Mouse (Mus musculus) urinary bladder, postnatal 10 days (tissue): ENCODE measurements around the gene Dock10.
"Not testable (repeated sequence)": the region's sequence is repeated elsewhere in the genome, so short reads cannot be mapped to it uniquely, and the experiment has no call there.

Source experiments
- DNase-seq: peaks from one replicate; pipeline ENCODE4 v3.0.0; 2022; ENCODE audit warnings: low spot score

The Dock10 gene

DNA sequence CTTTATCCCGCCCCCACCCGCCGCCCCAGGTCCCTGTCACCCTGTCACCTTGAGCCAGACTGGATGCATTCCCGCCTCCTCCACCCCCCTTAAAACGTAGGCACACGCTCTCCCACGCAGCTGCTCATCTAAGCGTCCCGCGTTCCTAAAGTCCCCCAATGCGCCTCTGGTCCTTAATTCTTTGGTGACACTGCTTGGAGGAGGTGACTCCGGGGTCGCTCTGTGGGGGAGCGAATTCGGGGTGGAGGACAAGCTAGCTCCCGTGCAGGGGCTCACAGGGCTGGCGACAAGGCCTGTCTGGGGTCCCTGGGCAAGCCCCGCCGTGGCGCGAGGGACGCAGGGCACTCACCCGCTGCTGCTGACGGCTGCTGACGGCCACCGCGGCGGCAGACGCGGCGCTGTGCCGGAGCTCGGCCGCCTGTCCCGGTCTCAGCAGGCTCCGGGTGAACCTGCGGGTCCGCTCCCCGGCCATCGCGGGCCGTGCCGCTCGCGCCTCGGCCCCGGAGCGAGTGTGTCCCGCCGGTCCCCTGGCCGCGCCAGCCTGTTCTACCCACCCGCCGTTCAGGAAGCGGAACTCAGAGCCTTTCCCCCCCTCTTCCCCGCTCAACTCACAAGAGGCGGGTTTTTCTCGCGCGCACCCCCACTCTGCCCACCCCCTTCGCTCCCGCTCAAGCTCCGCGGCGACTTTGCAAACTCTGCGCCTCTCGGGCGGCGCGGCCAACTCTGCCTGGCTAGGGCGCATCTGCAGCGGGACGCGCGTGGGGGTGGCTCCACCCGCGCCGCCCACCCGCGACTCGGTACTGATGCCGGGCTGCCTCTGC, at the start of gene Dock10:
TSS of gene Dock10 (minus strand) at position 551 of the 821 bp plus-strand sequence.
- DNase-seq = no peak

DNA sequence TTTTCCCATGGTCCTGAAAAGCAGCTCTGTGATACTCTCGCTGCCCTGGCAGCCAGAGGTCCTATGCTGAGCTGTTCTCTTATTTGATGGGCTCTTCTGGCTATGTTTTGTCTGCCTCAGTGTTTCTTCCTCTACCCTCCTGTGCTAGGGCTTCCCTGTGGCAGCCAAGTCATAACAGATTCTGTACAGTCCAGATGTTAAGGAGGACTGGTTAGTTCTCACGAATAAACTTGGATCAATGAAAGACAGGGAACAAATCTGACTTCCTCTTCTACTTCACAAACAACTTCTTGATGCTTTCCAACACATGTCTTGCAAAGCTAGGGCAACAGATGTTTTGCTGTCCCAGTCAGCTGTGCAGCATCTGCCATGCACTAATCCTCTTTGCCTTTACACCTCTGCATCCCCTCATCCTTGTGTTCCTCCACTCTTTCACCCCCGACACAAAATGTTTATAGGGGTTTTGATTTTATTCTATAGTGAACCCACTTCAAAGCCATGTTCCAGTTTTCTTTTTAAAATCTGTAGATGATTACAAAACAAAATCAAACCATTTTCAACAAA, 48.6 kb upstream of the Dock10 start:
- no peak for DNase-seq

DNA sequence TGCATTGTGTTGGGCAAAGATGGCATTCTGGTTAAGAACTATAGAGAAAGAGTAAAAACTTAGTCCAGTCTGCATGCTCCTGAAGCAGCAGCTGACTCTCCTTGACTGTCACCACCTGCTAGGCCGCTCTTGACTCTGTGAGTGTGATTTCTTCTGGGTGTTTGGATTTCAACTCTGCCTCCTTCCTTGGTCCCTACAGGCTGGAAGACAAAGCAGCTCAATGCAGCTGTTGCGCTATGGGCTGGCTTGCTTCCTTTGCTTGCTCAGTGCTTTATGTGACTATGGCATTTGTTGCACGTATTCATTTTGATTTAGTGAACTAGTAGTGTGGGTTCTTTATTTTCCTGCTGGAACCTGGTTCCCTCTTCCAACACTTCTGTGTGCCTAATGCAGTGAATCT, 43.7 kb upstream of the Dock10 start:
- no peak for DNase-seq

DNA sequence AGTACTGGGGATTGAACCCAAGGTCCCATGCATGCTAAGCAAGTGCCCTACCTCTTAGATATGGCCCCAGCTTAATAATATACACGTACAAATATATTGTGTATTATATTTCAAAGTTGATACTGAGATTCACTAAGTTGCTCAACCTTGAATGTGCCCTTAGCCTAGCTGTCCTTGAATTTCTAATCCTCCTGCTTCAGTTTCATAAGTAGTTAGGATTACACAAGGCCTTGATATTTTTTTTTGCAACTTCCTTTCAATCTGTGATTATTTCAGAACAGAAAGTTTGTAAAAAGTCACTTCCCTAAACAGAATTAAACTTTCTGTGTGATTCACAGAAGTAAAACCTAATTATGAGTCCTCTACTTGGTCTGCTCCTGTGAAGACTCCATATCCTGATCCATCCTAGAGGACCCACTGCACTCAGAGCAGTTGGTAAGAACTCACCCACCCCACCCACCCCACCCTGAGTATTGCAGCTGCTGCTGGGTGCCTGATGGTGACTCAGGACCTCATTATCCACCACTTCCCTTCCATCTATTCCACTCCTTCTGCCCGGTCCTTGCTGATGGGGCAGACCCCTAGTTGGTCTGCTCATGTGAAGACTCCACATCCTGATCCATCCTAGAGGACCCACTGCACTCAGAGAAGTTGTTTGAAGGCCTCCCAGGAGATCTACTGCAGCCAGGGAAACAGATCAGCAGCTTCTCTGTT, 26.9 kb upstream of the Dock10 start:
- no peak for DNase-seq

DNA sequence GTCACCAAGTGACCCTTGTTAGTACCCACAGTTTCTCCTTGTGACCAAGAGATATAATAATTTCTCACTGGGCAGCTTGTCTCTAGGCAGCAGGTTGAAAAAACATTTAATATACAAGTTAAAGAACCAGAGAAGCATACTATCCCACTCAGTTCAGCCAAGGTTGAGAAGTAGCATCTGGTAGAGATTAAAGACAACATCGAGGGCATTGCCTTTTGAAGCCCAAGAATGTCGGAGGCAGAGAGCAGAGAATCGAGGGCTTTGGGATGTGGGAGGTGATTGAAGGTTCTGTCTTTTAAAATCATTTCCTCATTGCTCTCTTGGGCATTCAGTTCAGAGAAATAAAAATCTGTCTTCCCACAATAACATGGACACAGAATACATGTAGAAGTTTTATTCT, 25.8 kb upstream of the Dock10 start:
- DNase-seq = no peak

DNA sequence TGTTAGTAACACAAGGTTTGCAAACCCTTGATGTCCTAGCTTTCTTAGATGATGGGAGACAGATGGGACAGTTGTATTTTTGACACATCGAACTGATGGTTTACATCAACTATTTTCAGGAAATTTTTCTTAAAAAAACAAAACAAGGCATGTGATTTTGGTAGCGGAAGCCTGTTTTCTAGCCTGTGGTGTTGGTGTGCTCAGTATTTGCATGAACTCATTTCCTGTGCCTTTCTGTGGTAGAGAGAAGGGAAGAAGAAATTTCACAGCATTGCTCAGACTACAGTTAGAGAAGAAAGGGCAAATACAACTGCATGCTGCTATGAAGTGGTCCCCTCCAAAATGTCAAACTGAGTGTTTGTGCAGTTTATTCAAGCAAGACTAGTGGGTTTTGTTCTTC, 7.2 kb upstream of the Dock10 start:
- no peak for DNase-seq

DNA sequence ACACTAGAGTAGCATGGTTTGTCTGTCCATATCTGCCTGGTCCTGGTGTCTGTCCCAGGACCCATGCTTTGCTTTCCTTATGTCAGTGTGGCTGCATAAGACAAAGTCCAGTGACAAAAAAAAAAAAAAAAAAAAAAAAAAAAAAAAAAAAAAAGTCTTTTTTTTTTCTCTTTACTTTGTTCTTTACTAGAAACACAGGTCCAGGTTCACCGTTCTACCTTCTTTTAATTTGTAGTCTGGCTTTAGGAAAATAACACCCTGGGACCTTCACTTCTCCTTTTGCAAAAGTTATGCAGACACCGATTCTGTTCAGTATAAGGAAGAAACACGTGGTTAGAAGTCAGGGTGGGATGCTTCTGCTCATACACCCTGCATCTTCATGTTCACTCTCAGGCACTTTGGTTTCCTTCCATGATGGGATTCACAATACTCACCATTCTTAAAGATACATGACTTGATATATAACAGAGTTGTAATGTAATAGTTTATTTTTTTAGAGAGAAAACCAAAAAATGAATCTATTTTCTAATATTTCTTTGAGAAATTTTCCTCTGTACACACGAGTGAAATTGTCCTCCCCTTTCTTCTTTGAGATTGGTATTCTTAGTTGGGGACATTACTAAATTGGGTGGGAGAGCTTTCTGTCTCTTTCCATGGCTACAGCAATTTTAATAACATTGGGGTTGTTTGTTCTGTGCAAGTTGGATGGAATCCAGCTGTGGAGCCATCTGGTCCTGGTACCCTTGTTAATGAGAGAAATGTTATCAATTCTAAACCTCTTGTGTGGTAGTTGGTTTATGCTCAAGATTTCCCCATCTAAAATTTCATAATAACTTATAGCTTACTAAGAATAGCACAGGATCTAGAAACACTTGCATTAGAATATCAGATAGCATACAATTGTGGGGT, 5.0 kb upstream of the Dock10 start:
- DNase-seq = no peak

DNA sequence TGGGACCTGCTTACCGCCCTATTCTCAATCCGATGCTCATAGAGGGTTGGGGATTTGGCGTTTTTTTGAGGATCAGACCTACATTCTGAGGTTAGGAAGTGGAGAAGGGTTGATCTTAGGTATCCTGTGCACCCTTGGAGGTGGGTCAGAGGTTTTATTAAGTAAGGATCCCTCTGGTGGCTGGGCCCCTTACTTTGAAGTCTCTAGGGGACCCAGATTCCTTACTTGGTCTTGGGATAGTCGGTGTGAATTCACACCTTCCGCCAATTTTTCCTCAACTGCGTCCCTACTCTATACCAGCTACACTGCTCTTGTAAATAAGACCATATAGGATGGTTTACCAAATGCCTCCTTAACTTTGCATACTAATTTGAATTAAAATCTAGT, 464 bp upstream of the Dock10 start:
- DNase-seq = no peak

DNA sequence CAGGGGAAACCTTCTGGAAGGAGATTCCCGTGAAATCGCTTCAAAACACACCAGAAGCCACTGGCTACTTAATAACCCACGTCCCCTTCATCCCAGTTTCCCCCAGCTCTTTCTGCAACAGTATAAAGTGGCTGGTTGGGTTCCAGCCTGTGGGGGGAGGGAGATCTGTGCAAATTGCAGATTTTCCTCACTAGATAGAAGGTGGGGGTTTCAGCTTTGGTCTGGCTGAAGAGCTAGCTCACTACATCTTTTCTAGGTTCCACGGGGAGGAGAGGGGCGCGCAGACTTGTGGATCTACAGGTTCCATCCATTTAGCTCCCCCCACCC, 714 bp downstream of the Dock10 start:
- no peak for DNase-seq

DNA sequence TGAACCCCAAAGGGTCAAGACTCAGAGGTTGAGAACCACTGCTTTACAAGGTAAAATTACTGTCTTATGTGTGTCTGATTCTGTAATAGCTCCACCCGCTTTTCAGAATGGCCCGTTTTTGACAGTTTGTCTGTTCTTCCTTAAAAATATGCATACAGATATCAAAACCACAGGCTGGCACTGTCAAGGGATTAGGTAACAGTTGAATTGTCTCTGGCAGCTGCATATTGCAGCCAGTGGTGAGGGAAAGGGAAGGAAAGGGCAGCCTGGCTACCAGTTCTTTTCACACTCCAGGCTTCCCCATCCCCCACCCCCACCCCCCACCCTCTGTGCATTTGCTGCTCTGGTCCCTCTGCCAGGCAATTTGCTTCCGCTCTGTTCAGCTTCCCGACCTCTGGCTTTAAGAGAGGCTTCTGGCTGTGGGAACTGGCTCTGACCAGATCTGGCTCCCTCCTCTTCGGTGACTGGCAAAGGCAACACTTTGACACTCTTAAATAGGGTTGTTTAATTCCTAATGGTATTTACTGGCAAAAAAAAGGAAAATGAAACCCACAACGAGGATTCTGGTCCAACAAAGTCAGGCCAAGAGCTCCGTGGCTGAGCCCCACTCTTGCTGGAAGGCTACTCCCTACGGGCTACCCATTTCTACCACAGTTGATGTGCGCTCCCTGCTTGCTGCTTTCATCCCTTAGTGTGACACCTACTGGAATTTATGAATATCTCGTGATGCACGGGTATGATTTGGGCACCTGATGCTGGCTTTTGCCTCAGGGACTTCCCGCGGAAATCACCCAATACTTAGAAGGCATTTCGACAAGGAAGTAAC, 1.3 kb downstream of the Dock10 start:
- no peak for DNase-seq

DNA sequence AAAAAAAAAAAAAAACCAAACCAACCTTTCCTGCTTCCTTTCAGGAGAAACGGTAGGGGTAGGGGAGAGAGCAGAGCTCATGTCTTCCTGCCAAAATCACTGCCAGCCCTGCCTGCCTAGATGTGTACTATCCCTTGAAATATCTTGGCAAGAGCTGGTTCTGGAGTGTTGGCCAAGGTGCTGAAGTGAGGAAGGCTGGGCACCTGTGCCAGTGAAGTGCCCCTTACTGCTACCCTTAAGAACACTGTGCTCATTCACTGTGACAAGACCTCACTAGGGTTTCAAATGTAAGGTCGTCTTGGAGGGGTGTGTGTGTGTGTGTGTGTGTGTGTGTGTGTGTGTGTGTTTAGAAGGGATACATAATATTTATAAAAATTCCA, 2.3 kb downstream of the Dock10 start:
- DNase-seq = no peak

DNA sequence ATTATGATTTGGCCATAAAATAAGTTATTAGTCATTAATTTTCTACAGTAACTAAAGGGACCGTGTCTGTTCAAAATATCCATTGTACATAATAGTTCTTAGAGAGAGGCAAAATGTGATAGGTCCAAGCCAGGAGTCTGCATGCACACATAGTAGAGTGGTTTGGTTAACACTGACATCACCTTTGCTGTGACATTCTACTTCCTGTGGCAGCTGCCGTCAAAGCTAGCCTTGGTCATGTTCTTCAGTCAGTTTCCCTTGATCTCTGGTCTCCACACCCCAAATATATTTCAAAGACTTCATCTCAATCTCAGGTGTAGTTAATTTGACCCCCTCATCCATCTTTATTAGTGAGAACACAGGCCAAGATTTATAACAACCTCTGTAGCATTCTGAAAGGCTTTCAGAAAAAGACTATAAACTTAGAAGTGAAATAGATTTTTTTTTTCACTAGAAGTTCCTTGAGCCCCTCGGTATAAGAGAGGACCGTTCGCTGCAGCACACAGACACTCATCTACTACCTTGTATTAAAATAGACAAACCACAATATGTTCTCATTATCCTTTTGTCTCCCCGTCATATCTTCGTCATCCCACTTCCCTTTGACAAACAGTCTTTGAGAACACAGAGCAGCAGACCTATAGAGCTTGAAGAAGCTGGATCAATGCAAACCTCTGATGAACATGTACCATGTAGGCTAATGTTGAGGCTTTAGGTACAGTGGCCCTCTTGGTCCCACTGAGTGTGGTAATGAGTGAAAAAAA, 2.8 kb downstream of the Dock10 start:
- no peak for DNase-seq

DNA sequence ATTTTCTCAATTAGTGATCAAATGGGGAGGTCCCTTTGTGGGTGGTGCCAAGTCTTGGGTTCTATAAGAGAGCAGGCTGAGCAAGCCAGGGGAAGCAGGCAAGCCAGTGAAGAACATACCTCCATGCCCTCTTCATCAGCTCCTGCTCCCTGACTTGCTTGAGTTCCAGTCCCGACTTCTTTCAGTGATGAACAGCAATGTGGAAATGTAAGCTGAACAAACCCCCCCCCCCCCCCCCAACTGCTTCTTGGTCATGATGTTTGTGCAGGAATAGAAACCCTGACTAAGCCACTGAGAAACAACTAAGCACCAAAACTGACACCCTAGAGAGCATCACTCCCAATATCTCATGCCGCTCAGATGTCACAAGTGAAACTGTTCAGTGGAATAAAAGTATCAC, 9.2 kb downstream of the Dock10 start:
- DNase-seq = not testable (repeated sequence)

DNA sequence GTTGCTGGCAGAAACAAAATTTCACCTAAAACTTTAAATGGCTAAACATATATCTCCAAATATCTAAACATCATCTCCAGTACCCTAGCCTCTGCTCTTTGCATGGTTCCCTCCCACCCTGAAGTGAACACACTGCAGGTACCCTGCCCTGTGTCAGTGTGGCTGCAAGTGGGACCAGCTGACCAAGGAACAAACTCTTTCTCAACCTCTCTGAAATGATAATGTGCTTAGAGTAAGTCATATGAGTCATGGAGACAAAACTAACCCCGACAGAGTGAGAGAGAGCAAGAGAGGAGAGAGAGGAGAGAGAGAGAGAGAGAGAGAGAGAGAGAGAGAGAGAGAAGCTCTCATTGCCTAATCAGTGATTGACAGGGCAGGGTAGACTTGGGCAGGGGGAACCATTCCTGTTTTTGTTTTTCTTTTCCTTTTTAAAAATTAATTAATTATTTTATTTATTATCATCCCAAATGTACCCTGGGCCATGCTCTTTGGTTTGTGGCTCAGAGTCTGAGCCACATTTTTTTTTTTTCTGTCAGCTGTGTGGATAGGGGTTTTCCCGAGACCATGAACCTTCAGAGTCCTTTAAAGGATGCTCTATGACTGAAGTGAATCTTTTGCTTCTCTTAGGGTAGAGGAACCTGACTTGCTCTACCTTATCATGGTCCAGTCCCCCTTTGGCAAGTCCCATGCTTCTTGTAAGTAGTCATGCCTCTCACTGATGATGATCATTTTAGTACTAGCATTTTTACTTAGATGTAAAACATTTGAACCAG, 11.4 kb downstream of the Dock10 start:
- no peak for DNase-seq

DNA sequence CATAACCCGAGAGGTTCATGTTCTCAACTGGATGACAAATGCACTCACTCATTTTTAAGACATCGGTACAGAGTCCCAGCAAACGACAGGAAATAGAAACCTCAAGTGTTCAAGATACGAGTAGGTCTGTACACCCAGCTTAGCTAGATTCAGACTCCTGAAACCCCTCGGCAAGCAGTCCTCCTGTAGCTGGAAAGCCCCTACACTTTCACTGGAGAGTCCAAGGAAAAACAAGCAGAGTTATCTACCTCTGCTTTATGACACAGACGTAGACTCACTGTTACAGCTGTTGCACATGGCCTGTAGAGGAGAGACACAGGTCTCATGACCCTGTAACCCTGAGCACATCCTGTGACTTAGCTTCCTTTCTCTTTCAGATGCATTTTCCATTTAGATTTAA, 12.1 kb downstream of the Dock10 start:
- DNase-seq = no peak

DNA sequence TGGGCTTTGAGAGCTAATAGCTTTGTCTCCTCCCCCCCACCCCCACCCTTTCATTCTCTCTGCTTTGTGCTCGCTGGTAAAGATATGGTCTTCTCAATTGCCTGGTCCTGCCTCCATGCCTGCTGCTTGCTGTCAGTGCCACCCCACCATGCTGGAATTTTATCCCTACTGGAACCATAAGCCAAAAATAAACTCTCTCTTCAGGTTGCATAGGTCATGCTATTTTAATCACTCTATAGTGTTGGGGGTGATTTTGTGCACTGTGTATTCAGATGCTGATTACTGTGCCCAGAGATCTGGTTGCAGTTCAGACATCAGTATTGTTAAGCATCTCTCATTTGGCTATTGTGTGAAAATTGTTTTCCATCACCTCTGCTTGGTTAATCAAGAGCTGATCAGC, 18.9 kb downstream of the Dock10 start:
- DNase-seq = no peak

DNA sequence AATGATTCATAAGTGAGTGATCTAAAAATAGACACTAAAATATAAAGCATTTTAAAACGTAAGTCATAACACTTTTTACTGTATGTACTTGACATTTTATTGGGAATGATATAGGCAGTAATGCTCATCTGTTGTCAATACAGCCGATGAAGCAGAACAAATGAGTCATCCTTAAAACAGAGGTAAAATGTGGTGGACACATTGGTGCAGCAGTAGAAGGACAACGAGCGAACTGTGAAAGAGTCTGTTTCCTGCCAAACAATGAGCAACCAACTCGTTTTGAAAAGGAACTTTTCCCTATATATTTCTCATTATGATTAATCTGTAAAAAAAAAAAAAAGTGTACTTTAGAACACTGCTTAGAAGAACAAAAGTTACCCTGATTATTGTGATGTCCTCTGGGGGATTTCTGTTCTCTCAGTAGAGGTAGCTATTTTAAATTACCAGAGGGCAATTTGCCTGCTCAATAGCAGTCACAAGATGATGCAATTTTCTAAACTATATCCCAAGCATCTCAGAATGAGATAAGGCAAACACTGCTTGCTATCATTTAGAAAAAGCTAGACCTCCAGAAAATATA, 20.4 kb downstream of the Dock10 start:
- no peak for DNase-seq

DNA sequence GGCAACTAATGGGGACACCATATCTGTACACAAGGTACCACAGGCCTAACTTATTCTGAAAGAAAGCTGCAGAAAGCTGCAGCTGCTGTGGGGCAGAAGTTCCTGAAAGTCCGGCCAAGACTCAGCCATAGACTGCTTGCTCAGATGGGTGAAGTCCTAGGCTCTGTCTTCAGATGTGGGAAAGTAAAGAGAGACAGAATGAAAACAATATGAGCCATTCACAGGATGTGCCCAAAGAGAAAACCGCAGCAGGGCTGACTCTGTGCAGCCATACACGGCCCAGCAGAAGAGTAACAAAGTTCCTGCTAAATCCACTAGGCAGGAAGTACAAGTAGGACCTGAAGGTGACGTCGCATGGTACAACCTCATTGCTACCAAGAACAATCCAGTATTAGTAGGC, 27.7 kb downstream of the Dock10 start:
- no peak for DNase-seq

DNA sequence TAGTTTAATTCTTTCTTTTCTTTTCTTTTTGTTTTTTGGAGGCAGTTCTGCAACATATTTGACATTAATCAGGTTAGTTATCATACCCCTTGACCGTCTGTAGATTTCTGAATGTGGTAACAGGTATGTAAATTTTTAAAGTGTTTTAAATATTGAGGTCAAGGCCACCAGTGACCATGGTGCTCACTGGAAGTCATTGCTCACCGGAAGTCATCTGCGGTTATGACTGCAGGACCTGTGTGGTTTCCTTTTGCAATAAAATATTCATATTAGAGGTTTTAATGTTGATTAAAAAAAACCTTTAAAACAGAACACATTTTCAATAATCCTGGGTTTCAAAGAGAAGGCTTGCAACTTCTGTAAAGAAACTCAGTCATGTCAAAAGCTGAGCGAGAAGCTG, 28.2 kb downstream of the Dock10 start:
- DNase-seq = no peak

DNA sequence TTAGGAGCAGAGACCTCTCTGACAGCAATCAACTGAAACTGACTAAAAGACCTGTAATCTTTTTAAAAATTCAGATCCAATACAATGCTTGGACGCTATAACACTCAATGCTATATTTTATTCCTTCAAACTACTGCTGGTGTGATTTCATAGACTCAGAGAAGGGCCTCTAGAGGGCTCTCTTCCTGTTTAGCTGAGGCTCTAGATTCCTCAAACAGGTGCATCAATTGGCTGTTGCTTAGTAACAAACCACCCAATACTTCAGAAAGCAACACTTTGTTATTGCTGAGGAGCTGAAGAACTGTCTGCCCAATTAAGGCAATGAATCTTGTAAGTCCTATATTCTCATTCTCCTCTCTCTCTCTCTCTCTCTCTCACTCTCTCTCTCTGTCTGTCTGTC, 30.1 kb downstream of the Dock10 start:
- no peak for DNase-seq
